Mouse (Mus musculus) natural killer cell, adult 2 months (primary cell): ENCODE measurements at regions not wholly inside any gene's neighbourhood (a gene's known extent, or its start where the extent isn't known, plus 50 kb on each side); places are given as distances from the start of the nearest gene placed in this dataset.
"Not testable (repeated sequence)": the region's sequence is repeated elsewhere in the genome, so short reads cannot be mapped to it uniquely, and the experiment has no call there.

Source experiments
- DNase-seq, 2 experiments: peaks; one replicate each; pipeline ENCODE4 v3.0.0; 2022; ENCODE audit warnings: low spot score in 2 of 2

GRCm38 (mm10) chr4:3080385-3081125, 86.6 kb upstream of the Vmn1r2 start:
- no peak for DNase-seq

- DNase-seq, result no peak
Observed at GRCm38 (mm10) chr4:3081148-3081952, 85.8 kb upstream of the Vmn1r2 start.

GRCm38 (mm10) chr4:3081953-3082950, 84.9 kb upstream of the Vmn1r2 start:
- DNase-seq, result no peak

- peak in 1 of 2 experiments; percentile 1 for DNase-seq
Observed at GRCm38 (mm10) chr4:3083161-3084020, 83.7 kb upstream of the Vmn1r2 start.

DNA sequence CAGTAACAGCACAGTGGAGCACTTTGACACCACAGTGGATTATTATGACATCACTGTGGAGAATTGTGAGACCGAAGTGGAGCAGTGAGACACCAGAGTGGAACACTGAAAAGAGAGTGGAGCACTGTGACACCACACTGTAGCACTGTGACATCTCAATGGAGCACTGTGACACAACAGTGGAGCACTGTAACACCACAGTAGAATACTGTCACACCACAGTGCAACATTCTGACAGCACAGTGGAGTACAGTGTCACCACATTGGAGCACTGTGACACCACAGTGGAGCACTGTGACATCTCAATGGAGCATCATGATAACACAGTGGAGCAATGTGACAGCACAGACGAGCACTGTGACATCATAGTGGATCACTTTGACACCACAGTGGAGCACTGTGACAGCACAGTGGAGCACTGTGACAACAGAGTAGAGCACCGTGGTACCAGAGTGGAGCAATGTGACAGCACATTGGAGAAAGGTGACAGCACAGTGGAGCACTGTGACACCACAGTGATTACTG, 83.0 kb upstream of the Vmn1r2 start:
- DNase-seq, result no peak

DNA sequence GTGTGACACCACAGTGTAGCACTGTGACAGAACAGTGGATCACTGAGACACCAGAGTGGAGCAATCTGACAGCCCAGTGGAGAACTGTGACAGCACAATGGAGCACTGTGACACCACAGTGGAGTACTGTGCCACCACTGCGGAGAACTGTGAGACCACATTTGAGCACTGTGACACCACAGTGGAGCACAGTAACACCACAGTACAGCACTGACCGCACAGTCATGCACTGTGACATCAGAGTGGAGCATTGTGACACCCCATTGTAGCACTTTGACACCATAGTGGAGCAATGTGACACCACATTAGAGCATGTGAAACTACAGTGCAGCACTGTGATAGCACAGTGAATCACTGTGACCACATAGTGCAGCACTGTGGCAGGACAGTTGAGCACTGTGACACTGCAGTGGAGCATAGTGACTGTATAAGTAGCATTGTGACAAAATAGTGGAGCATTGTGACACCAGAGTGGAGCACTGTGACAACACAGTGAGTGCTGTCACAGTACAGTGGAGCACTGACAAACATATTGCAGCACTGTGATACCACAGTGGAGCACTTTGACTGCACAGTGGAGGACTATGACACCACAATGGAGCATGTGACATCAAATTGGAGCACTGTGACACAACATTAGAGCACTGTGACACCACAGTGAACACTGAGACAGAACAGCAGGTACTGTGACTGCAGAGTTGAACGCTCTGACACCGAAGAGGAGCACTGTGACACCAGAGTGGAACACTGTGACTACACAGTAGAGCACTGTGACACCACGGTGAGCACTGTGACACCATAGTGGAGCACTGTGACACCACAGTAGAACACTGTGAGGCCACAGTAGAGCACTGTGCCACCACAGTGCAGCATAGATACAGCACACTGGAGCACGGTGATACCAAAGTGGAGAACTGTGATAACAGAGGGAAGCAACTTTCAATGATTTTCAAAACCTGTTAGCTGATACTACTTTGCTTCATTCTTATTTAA, 81.4 kb upstream of the Vmn1r2 start:
- DNase-seq, result no peak

DNA sequence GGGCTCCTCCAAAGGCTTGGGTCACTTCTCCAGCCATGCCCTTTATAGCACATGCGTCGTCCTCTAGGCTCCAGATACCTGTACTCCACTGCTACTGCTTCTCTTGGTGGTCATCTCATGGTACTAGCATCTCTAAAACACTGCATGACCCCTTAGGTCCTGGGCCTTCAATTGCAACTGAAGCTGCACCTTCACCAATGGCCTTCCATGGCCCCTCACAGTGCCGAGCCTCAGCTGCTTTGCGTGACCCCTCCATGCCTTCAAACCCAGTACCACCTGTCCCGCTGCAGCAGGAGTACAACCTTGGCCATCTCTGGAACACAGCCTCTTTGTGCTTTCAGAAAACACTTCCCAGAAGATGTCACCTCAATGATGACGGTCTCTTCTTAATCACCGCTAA, 79.5 kb upstream of the Vmn1r2 start:
- DNase-seq, result not testable (repeated sequence)

DNA sequence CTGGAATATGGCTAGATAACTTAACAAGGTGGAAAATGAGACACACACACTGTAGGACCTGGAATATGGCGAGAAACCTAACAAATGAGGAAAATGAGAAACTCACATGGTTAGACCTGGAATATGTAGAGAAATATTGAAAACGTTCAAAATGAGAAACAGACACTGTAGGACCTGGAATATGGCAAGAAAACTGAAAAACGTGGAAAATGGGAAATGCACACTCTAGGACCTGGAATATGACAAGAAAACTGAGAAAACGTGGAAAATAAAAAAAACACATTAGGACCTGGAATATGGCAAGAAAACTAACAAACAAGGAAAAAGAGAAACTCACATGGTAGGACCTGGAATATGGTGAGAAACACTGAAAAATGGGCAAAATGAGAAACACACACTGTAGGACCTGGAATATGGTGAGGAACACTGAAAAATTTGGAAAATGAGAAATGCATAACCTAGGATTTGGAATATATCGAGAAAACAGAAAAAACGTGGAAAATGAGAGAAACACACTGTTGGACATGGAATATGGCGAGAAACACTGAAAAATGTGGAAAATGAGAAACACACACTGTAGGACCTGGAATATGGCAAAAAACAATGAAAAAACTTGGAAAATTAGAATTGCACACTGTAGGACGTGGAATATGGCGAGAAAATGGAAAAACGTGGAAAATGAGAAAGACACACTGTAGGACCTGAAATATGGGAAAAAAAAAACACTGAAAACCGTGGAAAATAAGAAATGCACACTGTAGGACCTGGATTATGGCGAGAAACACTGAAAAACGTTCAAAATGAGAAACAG, 77.3 kb upstream of the Vmn1r2 start:
- no peak for DNase-seq

GRCm38 (mm10) chr4:3090378-3090735, 76.8 kb upstream of the Vmn1r2 start:
- DNase-seq, result no peak

GRCm38 (mm10) chr4:3090742-3091141, 76.4 kb upstream of the Vmn1r2 start:
- DNase-seq, result no peak
